Mouse (Mus musculus) MEL (cell line): ENCODE measurements at regions not wholly inside any gene's neighbourhood (a gene's known extent, or its start where the extent isn't known, plus 50 kb on each side); places are given as distances from the start of the nearest gene placed in this dataset.

ENCODE experiments used
- DNase-seq: peaks from one replicate; pipeline ENCODE4 v3.0.0; 2011; ENCODE audit warnings: low read depth, low spot score
- H3K27ac ChIP-seq: 2 replicates; pipeline ENCODE4 v1.5.1; 2012; ENCODE audit warnings: low read depth, mild to moderate bottlenecking, control low read depth, low read length, moderate library complexity; ENCODE audit not compliant: control insufficient read depth
- H3K27me3 ChIP-seq, 2 experiments: fragments of 150-350 bp in 1 of 2; sonication (generic) in 1 of 2; 2 replicates each; pipeline ENCODE4 v1.6.1; 2012; ENCODE audit warnings: low read length in 2 of 2, mild to moderate bottlenecking in 2 of 2, improper control_type of control experiment in 1 of 2, moderate library complexity in 1 of 2; ENCODE audit not compliant: insufficient read depth in 2 of 2, control insufficient read depth in 1 of 2
- H3K36me3 ChIP-seq, 2 experiments: 2 replicates each; pipeline ENCODE4 v1.6.1; 2012 to 2014; ENCODE audit warnings: low read length in 2 of 2, improper control_type of control experiment in 1 of 2, inconsistent platforms in 1 of 2, mild to moderate bottlenecking in 1 of 2; ENCODE audit not compliant: insufficient read depth in 2 of 2, control insufficient read depth in 1 of 2
- H3K4me1 ChIP-seq, 2 experiments: fragments of 150-350 bp in 1 of 2; sonication (generic) in 1 of 2; 2 replicates each; pipeline ENCODE4 v1.6.1; 2012; ENCODE audit warnings: low read length in 2 of 2, improper control_type of control experiment in 1 of 2, mild to moderate bottlenecking in 1 of 2; ENCODE audit not compliant: insufficient read depth in 2 of 2, control insufficient read depth in 1 of 2
- H3K4me3 ChIP-seq, 2 experiments: fragments of 150-350 bp in 1 of 2; sonication (generic) in 1 of 2; 2 replicates each; pipeline ENCODE4 v1.5.1; 2012; ENCODE audit warnings: low read depth in 2 of 2, low read length in 2 of 2, mild to moderate bottlenecking in 2 of 2, moderate library complexity in 2 of 2, control low read depth in 1 of 2, improper control_type of control experiment in 1 of 2; ENCODE audit not compliant: control insufficient read depth in 1 of 2, insufficient read depth in 1 of 2
- H3K79me2 ChIP-seq: 2 replicates; pipeline ENCODE4 v1.6.1; 2012; ENCODE audit warnings: mild to moderate bottlenecking, low read length, moderate library complexity; ENCODE audit not compliant: control insufficient read depth, poor library complexity, insufficient read depth
- H3K9ac ChIP-seq: 2 replicates; pipeline ENCODE4 v1.6.1; 2012; ENCODE audit warnings: low read depth, mild to moderate bottlenecking, control low read depth, low read length, moderate library complexity; ENCODE audit not compliant: control insufficient read depth, poor library complexity, severe bottlenecking
- H3K9me3 ChIP-seq: fragments of 150-350 bp; sonication (generic); replicated peaks from 2 replicates; pipeline ENCODE4 v1.6.1; 2012; ENCODE audit warnings: mild to moderate bottlenecking, low read length, improper control_type of control experiment, moderate library complexity; ENCODE audit not compliant: insufficient read depth
- CTCF ChIP-seq, 3 experiments: IDR thresholded peaks in 2 of 3; conservative IDR thresholded peaks in 1 of 3; 2 replicates each; pipeline ENCODE4 v1.5.1; 2011 to 2012; ENCODE audit warnings: low read length in 3 of 3, low read depth in 2 of 3, mild to moderate bottlenecking in 2 of 3, improper control_type of control experiment in 1 of 3, inconsistent platforms in 1 of 3, mixed read lengths in 1 of 3, moderate library complexity in 1 of 3; ENCODE audit not compliant: control insufficient read depth in 1 of 3, insufficient read depth in 1 of 3, poor library complexity in 1 of 3, severe bottlenecking in 1 of 3
- E2F4 ChIP-seq: IDR thresholded peaks from 2 replicates; pipeline ENCODE4 v1.6.1; 2011; ENCODE audit warnings: low read depth, low read length, improper control_type of control experiment, borderline replicate concordance
- EP300 ChIP-seq, 2 experiments: IDR thresholded peaks; 2 replicates each; pipeline ENCODE4 v1.6.1; 2011; ENCODE audit warnings: improper control_type of control experiment in 2 of 2, low read length in 2 of 2, low read depth in 1 of 2, mild to moderate bottlenecking in 1 of 2
- JUND ChIP-seq: IDR thresholded peaks from 2 replicates; pipeline ENCODE4 v1.6.1; 2011; ENCODE audit warnings: low read depth, mild to moderate bottlenecking, improper control_type of control experiment, low read length
- MAZ ChIP-seq: IDR thresholded peaks from 2 replicates; pipeline ENCODE4 v1.6.1; 2012; ENCODE audit warnings: low read depth, mild to moderate bottlenecking, inconsistent platforms, low read length, improper control_type of control experiment
- MEF2A ChIP-seq: IDR thresholded peaks from 2 replicates; pipeline ENCODE4 v1.6.1; 2014; ENCODE audit warnings: low read depth, mild to moderate bottlenecking, inconsistent platforms, low read length, improper control_type of control experiment; ENCODE audit not compliant: poor library complexity, insufficient replicate concordance, severe bottlenecking; ENCODE audit errors: extremely low read depth
- MYB ChIP-seq: IDR thresholded peaks from 2 replicates; pipeline ENCODE4 v1.6.1; 2011; ENCODE audit warnings: mild to moderate bottlenecking, low read depth, low read length, improper control_type of control experiment
- MYC ChIP-seq: IDR thresholded peaks from 2 replicates; pipeline ENCODE4 v1.6.1; 2011; ENCODE audit warnings: low read depth, mild to moderate bottlenecking, low read length, improper control_type of control experiment, moderate library complexity
- NELFE ChIP-seq: IDR thresholded peaks from 2 replicates; pipeline ENCODE4 v1.6.1; 2011; ENCODE audit warnings: low read depth, low read length, improper control_type of control experiment
- POLR2A ChIP-seq, 2 experiments: IDR thresholded peaks; 2 replicates each; pipeline ENCODE4 v1.6.1; 2011 to 2012; ENCODE audit warnings: low read length in 2 of 2, mild to moderate bottlenecking in 2 of 2, control low read depth in 1 of 2, improper control_type of control experiment in 1 of 2, low read depth in 1 of 2, moderate library complexity in 1 of 2; ENCODE audit not compliant: control insufficient read depth in 1 of 2, insufficient read depth in 1 of 2, poor library complexity in 1 of 2
- POLR2AphosphoS5 ChIP-seq: IDR thresholded peaks from 2 replicates; pipeline ENCODE4 v1.6.1; 2012; ENCODE audit warnings: low read depth, borderline replicate concordance, mild to moderate bottlenecking, inconsistent platforms, low read length, moderate library complexity, mixed read lengths
- RAD21 ChIP-seq: IDR thresholded peaks from 2 replicates; pipeline ENCODE4 v1.6.1; 2011; ENCODE audit warnings: mild to moderate bottlenecking, low read depth, low read length, improper control_type of control experiment
- RCOR1 ChIP-seq: IDR thresholded peaks from 2 replicates; pipeline ENCODE4 v1.6.1; 2012; ENCODE audit warnings: low read depth, mild to moderate bottlenecking, inconsistent platforms, low read length, improper control_type of control experiment
- SMC3 ChIP-seq: IDR thresholded peaks from 2 replicates; pipeline ENCODE4 v1.6.1; 2011; ENCODE audit warnings: low read depth, low read length, improper control_type of control experiment
- USF1 ChIP-seq: IDR thresholded peaks from 2 replicates; pipeline ENCODE4 v1.6.1; 2014; ENCODE audit warnings: low read depth, mild to moderate bottlenecking, inconsistent platforms, low read length, improper control_type of control experiment, moderate library complexity
- ZC3H11A ChIP-seq: IDR thresholded peaks from 2 replicates; pipeline ENCODE4 v1.6.1; 2012; ENCODE audit warnings: low read depth, mild to moderate bottlenecking, inconsistent platforms, low read length, improper control_type of control experiment

- Histone ChIP-seq H3K27me3 (no peaks in the 10 kb centered on the region), H3K4me1 (no peaks in the 10 kb centered on the region), H3K79me2 (no peaks in the 10 kb centered on the region), H3K27ac (no peak overlapping the region), H3K4me3 (no peak overlapping the region), H3K9ac (no peak overlapping the region), H3K36me3 (no peaks in the 10 kb centered on the region)
- DNase-seq = no peak
- TF ChIP-seq ZC3H11A (no peak), CTCF (IDR thresholded peaks at IDR 0.05 in 2 of 3, conservative IDR thresholded peaks at IDR 0.05 in 1 of 3; ENCODE audit: control insufficient read depth in 1 of 3, insufficient read depth in 1 of 3, low read depth in 2 of 3, low read length in 3 of 3, poor library complexity in 1 of 3, severe bottlenecking in 1 of 3) (no peak)
- TF ChIP-seq, all 39 proteins: peak for 0
- H3K9me3 ChIP-seq = no peaks in the 10 kb centered on the region
Observed at GRCm38 (mm10) chr1:75723431-75723830, 177.4 kb downstream of the Slc4a3 start.

- Histone ChIP-seq H3K27ac (no peak overlapping the region), H3K9me3 (no peaks in the 10 kb centered on the region), H3K36me3 (no peaks in the 10 kb centered on the region), H3K4me3 (no peak overlapping the region), H3K4me1 (no peaks in the 10 kb centered on the region), H3K27me3 (no peaks in the 10 kb centered on the region), H3K79me2 (no peaks in the 10 kb centered on the region), H3K9ac (no peak overlapping the region)
- no peak for TF ChIP-seq USF1
- no peak for TF ChIP-seq POLR2AphosphoS5
- TF ChIP-seq MYC = no peak
- no peak for TF ChIP-seq NELFE
- DNase-seq = no peak
Observed at GRCm38 (mm10) chr1:75725329-75725728, 179.3 kb downstream of the Slc4a3 start.

- H3K4me3 ChIP-seq = no peak overlapping the region
- no peaks in the 10 kb centered on the region for H3K4me1 ChIP-seq
- no peak overlapping the region for H3K27ac ChIP-seq
- DNase-seq = no peak
- no peaks in the 10 kb centered on the region for H3K9me3 ChIP-seq
- no peaks in the 10 kb centered on the region; a peak in 1 of 4 replicates for H3K27me3 ChIP-seq
- H3K79me2 ChIP-seq = no peaks in the 10 kb centered on the region
- no peak for TF ChIP-seq MEF2A
- TF ChIP-seq EP300 (IDR thresholded peaks at IDR 0.05; ENCODE audit: low read depth in 1 of 2, low read length in 2 of 2) = no peak
- no peak for TF ChIP-seq MYB
- TF ChIP-seq NELFE = no peak
- TF ChIP-seq JUND = no peak
- no peak for TF ChIP-seq MAZ
- TF ChIP-seq CTCF (IDR thresholded peaks at IDR 0.05 in 2 of 3, conservative IDR thresholded peaks at IDR 0.05 in 1 of 3; ENCODE audit: control insufficient read depth in 1 of 3, insufficient read depth in 1 of 3, low read depth in 2 of 3, low read length in 3 of 3, poor library complexity in 1 of 3, severe bottlenecking in 1 of 3) = no peak
- no peak for TF ChIP-seq RAD21
- no peak for TF ChIP-seq SMC3
- no peak for TF ChIP-seq RCOR1
- no peak for TF ChIP-seq POLR2A (IDR thresholded peaks at IDR 0.05; ENCODE audit: control insufficient read depth in 1 of 2, insufficient read depth in 1 of 2, low read depth in 1 of 2, low read length in 2 of 2, poor library complexity in 1 of 2)
- no peak for TF ChIP-seq E2F4
- H3K9ac ChIP-seq = no peak overlapping the region
- H3K36me3 ChIP-seq = no peaks in the 10 kb centered on the region
Observed at GRCm38 (mm10) chr1:75728859-75729258, 182.8 kb downstream of the Slc4a3 start.
